7 mouse cellular contexts compared by ENCODE assay signal in the genomic region with DNA sequence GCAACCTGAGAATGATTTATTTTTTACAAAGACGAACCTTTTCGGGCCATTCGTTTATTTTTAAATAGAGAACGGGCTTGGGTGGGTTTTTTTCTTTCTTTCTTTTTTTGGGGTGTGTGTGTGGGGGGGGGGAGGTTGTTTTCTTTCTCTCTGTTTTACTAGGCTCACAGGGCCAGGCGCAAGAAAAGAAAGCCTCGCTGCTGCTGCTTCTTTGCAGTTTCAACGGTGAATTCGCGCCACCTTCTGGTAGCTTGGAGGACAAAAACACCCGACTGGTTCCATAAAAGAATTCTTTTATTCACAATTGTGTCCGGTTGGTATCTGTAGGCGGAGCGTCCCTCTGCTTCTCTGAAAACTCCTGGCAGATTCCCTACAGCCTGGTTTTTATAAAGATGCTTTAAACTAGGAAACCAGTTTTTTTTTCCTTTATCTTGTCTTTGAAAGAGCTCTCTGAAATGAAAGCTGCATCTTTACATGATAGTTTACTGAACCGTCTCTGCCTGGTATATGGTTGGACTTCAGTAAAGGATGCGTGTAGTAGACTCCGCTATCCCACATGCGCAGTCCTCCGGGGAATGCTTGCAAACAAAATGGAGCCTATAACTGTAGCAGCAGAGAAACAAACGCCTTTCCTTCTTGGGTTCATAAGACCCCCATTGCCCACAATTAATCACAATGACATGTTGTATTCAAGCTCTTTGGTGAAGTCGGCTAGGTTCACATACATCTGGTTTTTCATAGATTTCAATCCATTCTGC.
DNase-seq lines count a peak whose midpoint lies in the region; ATAC-seq and TF ChIP-seq lines count a peak whose summit lies in the region.

No protein-coding gene starts in this region.

- peak overlapping the region; percentile 35; the same call in 1 of the 2 replicates for H3K27ac ChIP-seq in gastrocnemius, adult 2 months
- H3K27ac ChIP-seq in midbrain, embryonic 15.5 days, result 0 out of 2 replicates have a peak overlapping the region, but pooled peaks have one; percentile 6
- no peak overlapping the region for H3K27ac ChIP-seq in stomach, embryonic 14.5 days (ENCODE audit: low read length)

- peak; percentile 68; the same call in 1 of the 2 replicates for ATAC-seq in midbrain, embryonic 15.5 days (replicated peaks)
- ATAC-seq in stomach, embryonic 14.5 days (ENCODE audit: insufficient number of reproducible peaks, insufficient read depth, low FRiP score, low read depth), result peak; percentile 63; the same call in 1 of the 2 replicates

- intact Hi-C loops in gastrocnemius, adult 2 months (cut with DNase I), result loop anchor here (1.0 to 10.0 kb wide), 3 partner anchors 224 to 594 kb away; no protein-coding TSS in a partner anchor
- intact Hi-C loops in left cerebral cortex, postnatal 14 days (cut with DNase I), result loop anchor here (2.0 to 5.0 kb wide), 3 partner anchors 222 to 594 kb away; no protein-coding TSS in a partner anchor

- 18% methylated on average over 20 of the region's 20 CpGs for WGBS in midbrain, embryonic 15.5 days
- WGBS in stomach, embryonic 14.5 days, result 16% methylated on average over 20 of the region's 20 CpGs

- no peaks in the 10 kb centered on the region for H3K36me3 ChIP-seq in midbrain, embryonic 15.5 days (replicated peaks)
- no peaks in the 10 kb centered on the region for H3K36me3 ChIP-seq in stomach, embryonic 14.5 days (ENCODE audit: control insufficient read depth, insufficient read depth, low read length)

- DNase-seq in adrenal gland, postnatal 10 days, result peak; percentile 82
- peak; percentile 63 to 87 for DNase-seq in cerebellum, postnatal 4 days (ENCODE audit: low spot score in 2 of 2)
- peak; percentile 82 for DNase-seq in gastrocnemius, adult 2 months
- DNase-seq in kidney, adult 11 months, result peak; percentile 57
- peak; percentile 88 to 91 for DNase-seq in left cerebral cortex, postnatal 14 days (ENCODE audit: low spot score in 2 of 2)

- H3K4me3 ChIP-seq in gastrocnemius, adult 2 months, result peak overlapping the region; percentile 56
- no peak overlapping the region for H3K4me3 ChIP-seq in midbrain, embryonic 15.5 days
- no peak overlapping the region for H3K4me3 ChIP-seq in stomach, embryonic 14.5 days (ENCODE audit: low read depth, low read length)

- H3K4me1 ChIP-seq in midbrain, embryonic 15.5 days, result peaks cover 5% of the 10 kb centered on the region; the same call in 1 of the 2 replicates
- no peaks in the 10 kb centered on the region for H3K4me1 ChIP-seq in stomach, embryonic 14.5 days (ENCODE audit: control insufficient read depth, insufficient read depth, low read length)

- 0 out of 2 replicates have a peak overlapping the region, but pooled peaks have one; percentile 10 for H3K4me2 ChIP-seq in midbrain, embryonic 15.5 days
- no peak overlapping the region for H3K4me2 ChIP-seq in stomach, embryonic 14.5 days (replicated peaks; ENCODE audit: low read depth, low read length)

- H3K9ac ChIP-seq in midbrain, embryonic 15.5 days, result no peak overlapping the region
- no peak overlapping the region for H3K9ac ChIP-seq in stomach, embryonic 14.5 days (replicated peaks; ENCODE audit: low read depth, low read length)

- peaks cover 43% of the 10 kb centered on the region for H3K27me3 ChIP-seq in midbrain, embryonic 15.5 days (replicated peaks)
- peaks cover 19% of the 10 kb centered on the region for H3K27me3 ChIP-seq in stomach, embryonic 14.5 days (ENCODE audit: control insufficient read depth, insufficient read depth, low read length)

- no peaks in the 10 kb centered on the region for H3K9me3 ChIP-seq in midbrain, embryonic 15.5 days
- no peaks in the 10 kb centered on the region for H3K9me3 ChIP-seq in stomach, embryonic 14.5 days (ENCODE audit: control insufficient read depth, low read depth, low read length)

- peak; percentile 78 for TF ChIP-seq CTCF in gastrocnemius, adult 2 months (IDR thresholded peaks at IDR 0.05)
